Mouse (Mus musculus) activated CD4-positive, CD25-positive, alpha-beta regulatory T cell, adult 9 weeks (primary cell): ENCODE results near the gene Plscr5. TPM values are rescaled to one million over a fixed set of nuclear protein-coding genes. Genes with fewer than 3 reads are reported as not detected.

Source experiments
- polyA plus RNA-seq: library from polyadenylated mRNA; unstranded; fragments of 100-300 nt; shearing (Covaris generic); gene quantifications from one replicate; pipeline ENCODE4 v1.2.1, GENCODE M21; 2017

The Plscr5 gene
- not detected for polyA plus RNA-seq

GRCm38 (mm10) chr9:92192636-92193035 lies at the start of gene Plscr5:
TSS of gene Plscr5 (plus strand) at chr9:92192936.

GRCm38 (mm10) chr9:92249447-92249852 lies 56.7 kb downstream of the Plscr5 start, which contains the start of gene Plscr1:
TSS of gene Plscr1 (plus strand) at chr9:92249750.

Other genes starting within 250 kb of the Plscr5 start
- gene Plscr1, start 56.8 kb downstream of the Plscr5 start, polyA plus RNA-seq = 55.9 TPM
- gene Plscr2, start 82.7 kb downstream of the Plscr5 start, polyA plus RNA-seq = not detected
- not detected for gene 1700057G04Rik, start 116.4 kb downstream of the Plscr5 start, polyA plus RNA-seq